Mouse (Mus musculus) midbrain, embryonic 12.5 days (tissue): ENCODE data around the gene Cetn4. TPM values are rescaled to one million over a fixed set of nuclear protein-coding genes. Genes with fewer than 3 reads are reported as not detected.

ENCODE experiments used
- ATAC-seq: fragments of 200-750 bp; cut with Nextera tagmentation; 2 replicates; pipeline ENCODE4 v1.8.0; 2017; ENCODE audit warnings: low read depth, moderate TSS enrichment, moderate library complexity; ENCODE audit not compliant: low FRiP score
- H3K27ac ChIP-seq: fragments of 300-500 bp; sonication (generic); replicated peaks from 2 replicates; pipeline ENCODE4 v1.5.1; 2016; ENCODE audit warnings: mild to moderate bottlenecking
- H3K27me3 ChIP-seq: fragments of 300-500 bp; sonication (generic); 2 replicates; pipeline ENCODE4 v1.6.1; 2016; ENCODE audit warnings: mild to moderate bottlenecking
- H3K36me3 ChIP-seq: fragments of 300-500 bp; sonication (generic); 2 replicates; pipeline ENCODE4 v1.6.1; 2016
- H3K4me1 ChIP-seq: fragments of 300-500 bp; sonication (generic); 2 replicates; pipeline ENCODE4 v1.6.1; 2016
- H3K4me2 ChIP-seq: fragments of 300-500 bp; sonication (generic); replicated peaks from 2 replicates; pipeline ENCODE4 v1.6.1; 2016; ENCODE audit warnings: mild to moderate bottlenecking, moderate library complexity
- H3K4me3 ChIP-seq: fragments of 300-500 bp; sonication (generic); 2 replicates; pipeline ENCODE4 v1.5.1; 2016; ENCODE audit warnings: mild to moderate bottlenecking
- H3K9ac ChIP-seq: fragments of 300-500 bp; sonication (generic); replicated peaks from 2 replicates; pipeline ENCODE4 v1.6.1; 2016; ENCODE audit warnings: mild to moderate bottlenecking, moderate library complexity
- H3K9me3 ChIP-seq: fragments of 300-500 bp; sonication (generic); 2 replicates; pipeline ENCODE4 v1.6.1; 2016; ENCODE audit warnings: mild to moderate bottlenecking
- whole genome bisulfite sequencing: fragments of 180-500 bp; shearing (Covaris S2); methylation state at CpG from one replicate; pipeline ENCODE4 v1.1.7; 2016; 5-methylcytosine and 5-hydroxymethylcytosine counted together
- polyA plus RNA-seq: library from polyadenylated mRNA; unstranded; fragments of >200 nt; fragmentation: Nextera tagmentation; extraction: Ambion mirVana; gene quantifications from 2 replicates; pipeline ENCODE4 v1.2.1, GENCODE M21; 2016

Cetn4 gene
- polyA plus RNA-seq, 1 experiment from 2014 or later = 1.6 TPM

DNA sequence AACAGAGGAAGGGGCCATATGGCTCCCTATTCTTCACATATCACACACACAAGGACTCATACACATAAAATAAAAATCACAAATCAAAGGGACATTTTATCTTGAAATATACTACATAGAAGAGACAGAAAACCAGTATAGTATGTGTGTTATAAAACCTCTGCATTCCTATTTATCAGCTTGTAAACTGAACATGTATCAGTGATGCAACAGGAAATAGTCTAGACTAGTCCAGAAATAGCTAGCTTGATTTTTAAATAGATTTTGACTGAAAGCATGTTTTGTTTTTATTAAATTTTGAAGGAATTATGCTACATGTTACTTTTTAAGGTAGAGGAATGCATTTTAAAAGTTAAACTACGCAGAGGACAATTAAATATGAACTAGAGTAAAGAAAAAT lies 17.5 kb upstream of the Cetn4 start:
- Histone ChIP-seq H3K9ac (no peak overlapping the region), H3K4me1 (no peaks in the 10 kb centered on the region), H3K4me3 (no peak overlapping the region), H3K9me3 (no peaks in the 10 kb centered on the region), H3K27me3 (no peaks in the 10 kb centered on the region), H3K27ac (no peak overlapping the region), H3K4me2 (no peak overlapping the region), H3K36me3 (no peaks in the 10 kb centered on the region)
- ATAC-seq = no peak
- 88% methylated on average over 1 of the region's 1 CpGs for WGBS

GRCm38 (mm10) chr3:37328489-37328888 lies 16.0 kb upstream of the Cetn4 start:
- no peak for ATAC-seq
- Histone ChIP-seq H3K9me3 (no peaks in the 10 kb centered on the region), H3K27ac (no peak overlapping the region), H3K9ac (no peak overlapping the region), H3K36me3 (no peaks in the 10 kb centered on the region), H3K4me3 (no peak overlapping the region), H3K27me3 (no peaks in the 10 kb centered on the region), H3K4me1 (no peaks in the 10 kb centered on the region), H3K4me2 (no peak overlapping the region)
- WGBS = 84% methylated on average over 2 of the region's 2 CpGs

DNA sequence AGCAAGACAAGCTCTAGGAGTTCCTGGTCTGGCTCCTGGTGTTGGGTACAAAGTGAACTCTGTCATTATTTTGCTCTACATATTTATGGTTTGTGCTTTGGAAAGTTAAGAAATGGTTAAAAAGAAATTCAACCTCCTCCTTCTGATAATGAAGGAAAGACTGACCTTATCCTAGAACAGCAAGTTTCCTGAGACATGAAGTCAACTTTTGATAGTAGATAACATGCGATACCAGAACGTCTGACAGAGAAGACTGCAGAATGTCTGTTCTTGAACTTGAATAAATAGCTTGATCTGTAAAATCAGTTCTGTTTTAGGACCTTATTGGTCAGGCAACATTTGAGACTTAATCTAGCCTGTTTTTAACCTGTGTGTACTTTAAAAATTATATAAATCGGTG lies 14.1 kb upstream of the Cetn4 start:
- no peak for ATAC-seq

DNA sequence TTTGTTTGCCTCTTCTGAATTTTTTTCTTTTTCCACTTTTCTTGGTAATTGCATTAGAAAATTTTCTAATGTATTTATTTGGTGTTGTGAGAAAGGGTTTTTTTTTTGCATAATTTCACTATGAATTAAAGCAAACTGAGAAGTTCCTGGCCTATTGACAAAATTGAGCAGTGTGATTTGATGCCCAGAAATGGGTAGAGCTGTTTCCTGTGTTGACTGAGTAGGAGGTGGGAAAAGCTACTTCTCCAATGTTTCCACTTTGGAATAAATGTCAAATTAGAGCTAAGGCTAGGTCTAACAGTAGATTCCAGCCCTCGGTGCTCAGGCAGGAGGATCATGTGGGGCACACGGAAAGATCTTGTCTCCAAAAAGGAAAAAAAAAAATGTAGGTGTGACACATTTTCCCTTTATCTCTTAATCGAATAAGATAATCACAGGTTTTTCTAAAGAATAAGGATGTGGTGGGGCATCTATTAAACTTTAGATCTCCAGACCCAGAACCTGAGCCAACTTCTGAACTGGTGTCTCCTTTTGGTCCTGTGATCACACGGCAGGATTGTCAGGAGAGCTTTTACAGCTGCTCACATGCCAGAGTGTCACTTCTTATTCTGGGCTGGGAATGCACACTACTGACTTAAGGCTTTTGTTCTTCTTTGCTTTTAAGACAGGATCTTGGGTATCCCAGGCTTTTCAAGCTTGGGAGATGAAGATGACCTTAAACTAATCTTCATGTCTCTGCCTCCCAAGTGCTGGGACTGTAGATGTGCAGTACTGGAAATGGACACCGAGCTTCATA lies 13.0 kb upstream of the Cetn4 start:
- H3K4me2 ChIP-seq = no peak overlapping the region
- no peaks in the 10 kb centered on the region for H3K9me3 ChIP-seq
- no peak for ATAC-seq
- 88% methylated on average over 5 of the region's 5 CpGs for WGBS
- H3K27me3 ChIP-seq = no peaks in the 10 kb centered on the region
- H3K4me3 ChIP-seq = no peak overlapping the region
- H3K36me3 ChIP-seq = 0 out of 2 replicates have a peak, but pooled peaks cover 5% of the 10 kb centered on the region
- H3K27ac ChIP-seq = no peak overlapping the region
- no peaks in the 10 kb centered on the region for H3K4me1 ChIP-seq
- no peak overlapping the region for H3K9ac ChIP-seq

More for the DNA sequence above, 14.1 kb upstream of the Cetn4 start:
- no peaks in the 10 kb centered on the region for H3K4me1 ChIP-seq
- H3K27ac ChIP-seq = no peak overlapping the region
- 96% methylated on average over 3 of the region's 3 CpGs for WGBS
- no peaks in the 10 kb centered on the region for H3K27me3 ChIP-seq
- H3K4me3 ChIP-seq = no peak overlapping the region
- no peaks in the 10 kb centered on the region for H3K36me3 ChIP-seq
- no peaks in the 10 kb centered on the region for H3K9me3 ChIP-seq
- H3K9ac ChIP-seq = no peak overlapping the region
- no peak overlapping the region for H3K4me2 ChIP-seq

GRCm38 (mm10) chr3:37324310-37324709 lies 11.8 kb upstream of the Cetn4 start:
- no peak overlapping the region for H3K9ac ChIP-seq

DNA sequence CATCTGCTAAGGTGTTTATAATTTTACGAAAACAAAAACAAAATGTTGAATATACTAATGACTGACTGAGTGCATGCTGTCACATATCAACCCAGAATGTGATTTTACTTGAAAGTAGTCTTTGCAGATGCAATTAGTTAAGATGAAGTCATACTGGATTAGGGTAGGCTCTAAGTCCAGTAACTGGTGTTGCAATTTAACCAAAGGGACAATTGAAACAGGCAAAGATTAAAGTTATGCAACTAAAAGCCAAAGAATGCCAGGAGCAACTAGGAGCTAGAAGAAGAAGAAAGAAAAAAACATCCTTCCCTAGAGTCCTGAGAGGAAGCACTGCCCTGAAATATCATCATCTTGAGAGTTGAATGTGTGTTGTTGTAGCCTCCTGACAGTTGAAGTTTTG lies 3.7 kb upstream of the Cetn4 start:
- ATAC-seq = no peak

More at GRCm38 (mm10) chr3:37324310-37324709, 11.8 kb upstream of the Cetn4 start:
- Histone ChIP-seq H3K4me3 (no peak overlapping the region), H3K27ac (no peak overlapping the region), H3K27me3 (no peaks in the 10 kb centered on the region), H3K36me3 (peaks cover 14% of the 10 kb centered on the region), H3K4me2 (no peak overlapping the region), H3K9me3 (no peaks in the 10 kb centered on the region), H3K4me1 (no peaks in the 10 kb centered on the region)
- ATAC-seq = no peak
- 49% methylated on average over 3 of the region's 3 CpGs for WGBS

GRCm38 (mm10) chr3:37313371-37313770 lies 863 bp upstream of the Cetn4 start:
- H3K9ac ChIP-seq = peak overlapping the region; percentile 20; the same call in 1 of the 2 replicates
- no peaks in the 10 kb centered on the region for H3K9me3 ChIP-seq
- no peaks in the 10 kb centered on the region for H3K36me3 ChIP-seq
- H3K27me3 ChIP-seq = no peaks in the 10 kb centered on the region
- H3K4me2 ChIP-seq = peak overlapping the region; percentile 76
- peak overlapping the region; percentile 88 for H3K4me3 ChIP-seq
- WGBS = 38% methylated on average over 1 of the region's 1 CpGs
- no peak overlapping the region for H3K27ac ChIP-seq
- H3K4me1 ChIP-seq = peaks cover 12% of the 10 kb centered on the region; the same call in 1 of the 2 replicates
- ATAC-seq = no peak

More for the DNA sequence above, 3.7 kb upstream of the Cetn4 start:
- Histone ChIP-seq H3K9ac (no peak overlapping the region), H3K27me3 (no peaks in the 10 kb centered on the region), H3K9me3 (no peaks in the 10 kb centered on the region), H3K27ac (no peak overlapping the region), H3K4me2 (no peak overlapping the region), H3K36me3 (peaks cover 21% of the 10 kb centered on the region), H3K4me3 (no peak overlapping the region), H3K4me1 (peaks cover 12% of the 10 kb centered on the region; the same call in 1 of the 2 replicates)
- 92% methylated on average over 1 of the region's 1 CpGs for WGBS

GRCm38 (mm10) chr3:37311897-37312369 lies 575 bp downstream of the Cetn4 start:
- Histone ChIP-seq H3K4me3 (peak overlapping the region; percentile 88), H3K36me3 (no peaks in the 10 kb centered on the region), H3K9ac (peak overlapping the region; percentile 83), H3K4me2 (peak overlapping the region; percentile 76), H3K9me3 (no peaks in the 10 kb centered on the region), H3K4me1 (peaks cover 12% of the 10 kb centered on the region; the same call in 1 of the 2 replicates), H3K27ac (no peak overlapping the region), H3K27me3 (no peaks in the 10 kb centered on the region)
- ATAC-seq = no peak
- WGBS = 4% methylated on average over 10 of the region's 10 CpGs

DNA sequence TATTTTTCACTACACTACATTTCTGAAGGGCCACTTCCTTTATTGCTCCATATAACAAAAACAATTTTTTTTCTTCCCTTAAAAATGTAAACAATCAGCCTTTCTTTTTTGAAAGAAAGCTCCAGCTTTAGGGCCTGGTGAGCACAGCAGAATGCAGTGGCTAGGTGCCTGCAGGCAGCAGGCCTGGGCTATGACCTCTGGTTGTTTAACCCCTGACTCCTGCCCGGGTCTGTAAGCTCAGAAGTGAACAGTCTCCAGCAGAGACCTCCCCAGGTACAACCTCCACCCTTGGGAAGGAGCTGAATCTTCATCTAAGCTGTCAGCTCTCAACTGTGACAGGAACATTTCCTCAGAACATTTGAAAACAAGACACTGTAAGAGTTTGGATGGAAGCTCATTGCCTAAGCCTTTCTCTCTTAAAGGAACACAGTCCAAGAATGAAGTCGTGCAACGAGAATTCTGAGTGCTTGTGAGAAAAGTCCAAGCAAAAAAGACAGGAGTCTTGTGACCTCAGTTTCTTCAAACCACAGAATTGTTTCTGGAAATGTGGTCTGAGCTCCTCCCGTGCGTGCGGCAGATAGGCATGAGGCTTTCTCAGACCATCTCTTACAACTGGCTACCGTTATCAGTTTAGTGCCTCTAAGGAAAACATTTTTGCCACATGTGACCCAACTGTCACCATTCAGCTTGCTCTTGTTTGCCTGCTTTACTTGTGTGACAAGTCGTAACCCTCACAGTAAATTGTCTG lies 8.9 kb downstream of the Cetn4 start:
- H3K36me3 ChIP-seq = no peaks in the 10 kb centered on the region
- H3K9ac ChIP-seq = no peak overlapping the region
- no peak overlapping the region for H3K4me2 ChIP-seq
- H3K4me1 ChIP-seq = no peaks in the 10 kb centered on the region
- no peak overlapping the region for H3K4me3 ChIP-seq
- no peak overlapping the region for H3K27ac ChIP-seq
- no peaks in the 10 kb centered on the region for H3K27me3 ChIP-seq
- no peak for ATAC-seq
- 77% methylated on average over 8 of the region's 8 CpGs for WGBS
- H3K9me3 ChIP-seq = no peaks in the 10 kb centered on the region

- H3K4me3 ChIP-seq = no peak overlapping the region
- no peaks in the 10 kb centered on the region for H3K4me1 ChIP-seq
- H3K27ac ChIP-seq = no peak overlapping the region
- H3K4me2 ChIP-seq = no peak overlapping the region
- H3K27me3 ChIP-seq = no peaks in the 10 kb centered on the region
- ATAC-seq = no peak
- H3K9ac ChIP-seq = no peak overlapping the region
- no peaks in the 10 kb centered on the region for H3K36me3 ChIP-seq
- WGBS = 40% methylated on average over 12 of the region's 12 CpGs
- no peaks in the 10 kb centered on the region for H3K9me3 ChIP-seq
Observed at GRCm38 (mm10) chr3:37302685-37303084, 9.8 kb downstream of the Cetn4 start.

DNA sequence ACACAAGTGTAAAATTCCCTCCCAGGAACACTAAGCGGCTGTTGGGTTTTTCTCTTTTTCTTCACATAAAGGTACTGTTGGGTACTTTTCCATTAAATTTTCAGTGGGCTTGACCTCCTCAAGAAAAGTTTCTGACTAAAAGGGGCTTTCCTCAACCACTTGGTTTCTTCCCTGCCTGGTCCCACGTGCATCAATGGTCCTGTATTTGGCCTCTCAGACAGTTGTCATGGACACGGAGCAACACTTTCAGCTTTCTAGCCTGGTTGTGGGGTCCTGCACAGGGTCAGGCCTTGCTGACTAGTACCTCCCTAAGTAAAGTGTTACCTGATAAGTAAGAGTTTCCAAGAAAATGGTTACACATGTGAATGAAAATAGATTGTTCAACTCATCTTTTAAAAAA lies 13.0 kb downstream of the Cetn4 start:
- H3K27ac ChIP-seq = no peak overlapping the region
- no peaks in the 10 kb centered on the region for H3K4me1 ChIP-seq
- H3K27me3 ChIP-seq = no peaks in the 10 kb centered on the region
- WGBS = 72% methylated on average over 3 of the region's 3 CpGs
- no peak overlapping the region for H3K4me3 ChIP-seq
- no peaks in the 10 kb centered on the region for H3K9me3 ChIP-seq
- H3K4me2 ChIP-seq = no peak overlapping the region
- ATAC-seq = no peak
- no peaks in the 10 kb centered on the region for H3K36me3 ChIP-seq
- no peak overlapping the region for H3K9ac ChIP-seq

- 85% methylated on average over 2 of the region's 2 CpGs for WGBS
- H3K27me3 ChIP-seq = no peaks in the 10 kb centered on the region
- ATAC-seq = no peak
Observed at GRCm38 (mm10) chr3:37292654-37293053, 19.9 kb downstream of the Cetn4 start.

More at GRCm38 (mm10) chr3:37292654-37293053, 19.9 kb downstream of the Cetn4 start:
- Histone ChIP-seq H3K4me2 (no peak overlapping the region), H3K27ac (no peak overlapping the region), H3K9me3 (no peaks in the 10 kb centered on the region), H3K4me3 (no peak overlapping the region), H3K36me3 (no peaks in the 10 kb centered on the region), H3K4me1 (0 out of 2 replicates have a peak, but pooled peaks cover 5% of the 10 kb centered on the region), H3K9ac (no peak overlapping the region)
